Mouse (Mus musculus) cerebellum, adult 2 months (tissue): Measurements from ENCODE around the gene Zer1.
"Not testable (repeated sequence)": the region's sequence is repeated elsewhere in the genome, so short reads cannot be mapped to it uniquely, and the experiment has no call there.

ENCODE experiments used
- CTCF ChIP-seq: fragments of 200-500 bp; IDR thresholded peaks from 2 replicates; pipeline ENCODE4 v1.5.1; 2011; ENCODE audit warnings: low read depth, mild to moderate bottlenecking, control low read depth, low read length, moderate library complexity, borderline replicate concordance; ENCODE audit not compliant: insufficient read depth
- POLR2A ChIP-seq: fragments of 200-500 bp; IDR thresholded peaks from 2 replicates; pipeline ENCODE4 v1.6.1; 2011; ENCODE audit warnings: low read length, control low read depth, borderline replicate concordance; ENCODE audit not compliant: insufficient read depth

- not testable (repeated sequence) for TF ChIP-seq POLR2A, CTCF
These were observed 15.6 kb upstream of the Zer1 start for GRCm38 (mm10) chr2:30140021-30140420.
